Mouse (Mus musculus) forebrain, embryonic 14.5 days (tissue): ENCODE measurements at regions not wholly inside any gene's neighbourhood (a gene's known extent, or its start where the extent isn't known, plus 50 kb on each side); places are given as distances from the start of the nearest gene placed in this dataset.

ENCODE experiments used
- ATAC-seq: fragments of 200-750 bp; cut with Nextera tagmentation; 2 replicates; pipeline ENCODE4 v1.8.0; 2017; ENCODE audit warnings: mild to moderate bottlenecking, moderate library complexity
- DNase-seq: peaks from one replicate; pipeline ENCODE4 v3.0.0-alpha.2; 2015; ENCODE audit warnings: low spot score
- H3K27ac ChIP-seq: fragments of 300-500 bp; sonication (generic); 2 replicates; pipeline ENCODE4 v1.5.1; 2014; ENCODE audit warnings: low read depth, mild to moderate bottlenecking, control low read depth, low read length, moderate library complexity
- H3K27me3 ChIP-seq: fragments of 300-500 bp; sonication (generic); replicated peaks from 2 replicates; pipeline ENCODE4 v1.6.1; 2014; ENCODE audit warnings: low read length, control low read depth, mixed read lengths; ENCODE audit not compliant: control insufficient read depth, insufficient read depth
- H3K36me3 ChIP-seq: fragments of 300-500 bp; sonication (generic); 2 replicates; pipeline ENCODE4 v1.6.1; 2014; ENCODE audit warnings: low read length, control low read depth; ENCODE audit not compliant: control insufficient read depth, insufficient read depth
- H3K4me1 ChIP-seq: fragments of 300-500 bp; sonication (generic); 2 replicates; pipeline ENCODE4 v1.6.1; 2014; ENCODE audit warnings: antibody characterized with exemption, low read length, control low read depth; ENCODE audit not compliant: control insufficient read depth, insufficient read depth
- H3K4me2 ChIP-seq: fragments of 300-500 bp; sonication (generic); 2 replicates; pipeline ENCODE4 v1.6.1; 2014; ENCODE audit warnings: mild to moderate bottlenecking, control low read depth, low read length
- H3K4me3 ChIP-seq: fragments of 300-500 bp; sonication (generic); 2 replicates; pipeline ENCODE4 v1.5.1; 2014; ENCODE audit warnings: low read depth, low read length, control low read depth
- H3K9ac ChIP-seq: fragments of 300-500 bp; sonication (generic); 2 replicates; pipeline ENCODE4 v1.6.1; 2014; ENCODE audit warnings: mild to moderate bottlenecking, low read length, control low read depth, moderate library complexity
- H3K9me3 ChIP-seq: fragments of 300-500 bp; sonication (generic); replicated peaks from 2 replicates; pipeline ENCODE4 v1.6.1; 2016; ENCODE audit warnings: low read length, control low read depth, mixed read lengths; ENCODE audit not compliant: control insufficient read depth
- WGBS: fragments of 180-500 bp; shearing (Covaris S2); extraction: QIAGEN DNeasy Blood & Tissue Kit; methylation state at CpG from one replicate; pipeline ENCODE4 v1.1.7; 2014; 5-methylcytosine and 5-hydroxymethylcytosine counted together

DNA sequence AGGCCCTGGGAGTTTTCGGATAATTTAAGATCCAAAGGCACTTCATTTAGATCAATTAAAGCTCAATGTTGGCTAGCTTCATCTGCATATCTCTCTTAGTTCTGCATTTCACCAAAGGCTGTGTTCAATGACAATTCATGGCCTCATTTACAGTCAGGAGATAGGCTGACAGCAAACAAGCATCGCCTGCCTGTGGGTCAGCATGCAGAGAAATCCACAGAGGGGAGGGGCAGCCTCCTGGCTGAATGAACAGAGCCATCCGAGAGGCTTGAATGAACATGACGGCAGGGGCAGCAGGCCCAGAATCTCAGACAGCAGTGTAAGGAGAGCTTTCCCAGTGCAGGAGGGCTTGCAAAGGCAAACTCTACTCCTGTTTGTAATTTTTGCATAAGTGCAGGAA is 74.1 kb upstream of the Prkg2 start:
- ATAC-seq, result peak; percentile 83
- H3K9me3 ChIP-seq, result no peaks in the 10 kb centered on the region

DNA sequence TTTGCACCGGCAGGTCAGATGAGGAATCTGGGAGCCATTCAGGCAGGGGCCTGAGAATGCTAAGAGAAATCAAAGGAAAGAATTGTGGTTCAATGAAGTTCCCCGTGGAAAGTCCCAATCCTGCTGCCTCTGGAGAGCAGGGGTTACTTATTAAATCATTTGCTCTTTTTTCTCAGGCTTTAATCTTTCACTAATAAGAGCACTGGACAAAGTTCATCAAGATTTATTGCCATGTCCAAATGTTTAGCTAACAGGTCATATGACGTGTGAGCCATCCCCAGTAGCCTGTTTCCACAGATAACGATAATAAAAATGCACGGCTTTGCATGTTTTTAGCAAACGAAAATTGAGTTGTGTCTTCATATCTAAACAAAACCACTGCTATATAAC is 62.6 kb upstream of the Prkg2 start:
- no peaks in the 10 kb centered on the region for H3K36me3 ChIP-seq
- H3K9me3 ChIP-seq, result no peaks in the 10 kb centered on the region
- ATAC-seq (no peak), DNase-seq (no peak)
- no peaks in the 10 kb centered on the region for H3K27me3 ChIP-seq
- H3K4me1 ChIP-seq, result no peaks in the 10 kb centered on the region
- no peak overlapping the region for H3K9ac ChIP-seq
- H3K27ac ChIP-seq, result no peak overlapping the region
- no peak overlapping the region for H3K4me2 ChIP-seq
- 94% methylated on average over 6 of the region's 6 CpGs for WGBS
- H3K4me3 ChIP-seq, result no peak overlapping the region

More for the DNA sequence above, 74.1 kb upstream of the Prkg2 start:
- Histone ChIP-seq H3K9ac (no peak overlapping the region), H3K27me3 (no peaks in the 10 kb centered on the region), H3K4me2 (no peak overlapping the region), H3K4me1 (peaks cover 3% of the 10 kb centered on the region; the same call in 1 of the 2 replicates), H3K36me3 (no peaks in the 10 kb centered on the region), H3K4me3 (no peak overlapping the region), H3K27ac (no peak overlapping the region)
- WGBS, result 8% methylated on average over 4 of the region's 4 CpGs
- peak; percentile 69 for DNase-seq

DNA sequence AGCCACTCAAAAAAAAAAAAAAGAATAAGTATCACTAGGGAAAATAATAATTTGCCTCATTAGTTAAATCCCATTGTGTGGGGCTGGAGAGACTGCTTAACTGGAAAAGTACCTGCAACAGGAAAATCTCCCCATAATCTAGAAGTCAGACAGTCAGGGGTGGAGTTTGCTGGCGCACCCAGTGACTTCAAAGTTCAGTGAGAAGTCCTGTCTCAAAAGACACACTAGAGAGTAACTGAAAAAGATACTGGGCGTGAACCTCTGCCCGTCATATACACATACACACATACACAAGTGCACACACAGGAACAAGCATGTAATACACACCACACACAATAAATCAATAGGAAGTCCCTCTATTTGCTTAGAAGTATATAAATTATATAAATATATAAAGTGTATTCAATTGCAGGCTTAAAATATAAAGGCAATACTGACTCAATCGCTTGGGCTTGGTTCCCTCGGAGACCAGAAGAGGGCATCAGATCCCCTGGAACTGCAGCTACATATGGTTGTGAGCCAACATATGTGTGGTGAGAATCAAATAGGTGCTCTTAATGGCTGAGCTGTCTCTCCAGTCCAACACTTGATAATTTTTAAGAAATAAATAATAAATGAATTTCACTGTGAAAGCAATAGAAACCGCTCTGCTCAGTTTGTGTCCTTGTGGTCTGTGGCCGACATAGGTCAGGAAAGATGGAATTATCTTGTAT is 62.0 kb upstream of the Prkg2 start:
- H3K9me3 ChIP-seq, result no peaks in the 10 kb centered on the region
- no peak overlapping the region for H3K4me3 ChIP-seq
- no peaks in the 10 kb centered on the region for H3K36me3 ChIP-seq
- WGBS, result 94% methylated on average over 7 of the region's 7 CpGs
- no peaks in the 10 kb centered on the region for H3K27me3 ChIP-seq
- ATAC-seq (no peak), DNase-seq (no peak)
- H3K4me2 ChIP-seq, result no peak overlapping the region
- H3K27ac ChIP-seq, result no peak overlapping the region
- no peak overlapping the region for H3K9ac ChIP-seq
- H3K4me1 ChIP-seq, result no peaks in the 10 kb centered on the region
